Mouse (Mus musculus): ENCODE results near the gene Cacng3.
A peak's percentile ranks its signal among the peaks of the same experiment; 100 is the strongest.

The Cacng3 gene

DNA sequence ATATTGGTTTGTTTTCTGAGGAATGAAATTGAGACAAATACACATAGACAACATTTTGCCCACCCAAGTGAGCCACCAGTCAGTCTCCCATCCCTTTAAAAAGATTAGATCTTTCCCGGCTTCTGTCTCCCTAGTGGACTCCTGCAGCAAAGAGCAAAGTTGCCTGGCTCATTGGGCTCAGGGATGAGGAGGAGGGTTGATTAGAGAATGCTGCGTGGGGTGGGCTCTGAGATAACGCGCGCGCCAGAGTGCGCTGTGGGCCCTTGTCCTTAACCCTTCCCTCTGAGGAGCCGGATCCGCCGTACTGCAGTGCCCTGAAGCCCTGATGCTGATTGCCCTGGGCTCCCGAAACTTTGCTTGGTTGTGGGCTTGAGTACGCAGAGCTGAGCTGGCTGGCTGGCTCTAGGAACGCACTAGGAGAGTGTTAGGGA lies at the start of gene Cacng3:
TSS of gene Cacng3 (plus strand) at position 51 of the 431 bp plus-strand sequence.
- DNase-seq (ENCODE audit: low read depth), result no peak

DNA sequence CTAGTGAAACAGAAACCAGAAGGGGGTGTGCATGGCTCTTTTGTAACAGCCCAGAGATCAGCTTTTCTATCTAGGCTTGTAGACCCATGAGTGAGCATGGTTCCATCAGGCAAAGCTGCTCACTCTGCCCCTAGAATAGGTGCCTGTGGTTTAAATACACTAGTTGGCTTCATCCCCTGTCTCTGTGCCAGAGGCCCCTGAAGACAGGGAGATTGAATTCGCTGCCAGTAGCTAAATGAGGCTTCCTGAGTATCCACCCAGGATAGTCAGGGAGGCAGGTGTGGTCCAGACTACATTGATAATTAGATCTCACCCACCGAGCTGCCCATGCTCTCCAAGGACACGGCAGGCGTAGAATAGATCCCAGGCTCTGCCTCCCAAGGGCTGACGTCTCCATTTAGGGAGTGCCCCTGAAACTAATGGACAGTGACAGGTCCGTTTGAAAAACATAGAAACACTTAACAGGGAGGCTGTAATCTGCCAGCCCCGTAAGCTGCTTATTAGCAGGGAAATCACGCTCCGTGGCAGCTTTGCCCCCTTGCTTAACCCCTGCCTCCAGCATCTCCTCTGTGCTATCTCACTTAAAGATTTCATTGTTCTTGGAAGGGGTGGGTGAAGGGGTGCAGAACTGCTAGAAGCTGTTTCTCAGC lies 48.0 kb upstream of the Cacng3 start:
- no peak for DNase-seq (ENCODE audit: low read depth)

DNA sequence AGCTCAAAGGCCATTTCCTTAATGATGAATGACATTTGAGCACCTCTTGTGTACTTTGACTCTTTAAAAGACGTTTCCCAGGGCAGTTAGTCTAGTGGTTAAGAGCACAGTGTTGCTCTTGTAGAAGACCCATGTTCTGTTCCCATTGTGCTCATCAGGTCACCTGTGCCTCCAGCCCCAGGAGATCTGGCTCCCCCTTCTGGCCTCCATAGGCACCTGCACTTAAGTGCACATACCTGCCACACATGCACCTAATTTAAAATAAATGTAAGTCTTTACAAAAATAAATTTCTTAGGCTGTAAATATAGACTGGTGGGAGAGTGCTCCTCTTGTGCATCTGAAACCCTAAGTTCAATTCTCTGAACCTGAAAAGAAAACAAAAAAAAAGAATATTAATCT lies 46.5 kb upstream of the Cacng3 start:
- DNase-seq (ENCODE audit: low read depth), result no peak

DNA sequence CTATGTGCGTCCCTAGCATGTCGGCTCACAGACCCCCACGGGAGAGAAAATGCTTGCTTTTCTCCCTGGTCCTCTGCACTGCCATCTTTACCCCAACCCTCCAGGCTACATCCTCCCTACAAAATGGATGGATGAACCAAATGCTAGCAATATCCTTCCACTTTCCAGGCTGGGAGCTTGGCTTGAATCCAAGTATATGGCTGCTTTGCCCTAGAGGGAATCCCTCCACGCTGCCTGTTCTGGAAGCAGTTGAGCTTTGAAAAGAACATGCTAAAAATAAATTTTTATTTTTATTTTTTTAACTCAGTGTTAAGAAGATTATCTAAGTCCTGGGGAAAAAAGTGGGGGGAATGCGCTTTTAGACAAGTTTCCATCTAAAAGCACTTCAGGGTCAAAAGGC lies 42.2 kb upstream of the Cacng3 start:
- no peak for DNase-seq (ENCODE audit: low read depth)

GRCm38 (mm10) chr7:122630386-122630785 lies 39.9 kb upstream of the Cacng3 start:
- no peak for DNase-seq (ENCODE audit: low read depth)

DNA sequence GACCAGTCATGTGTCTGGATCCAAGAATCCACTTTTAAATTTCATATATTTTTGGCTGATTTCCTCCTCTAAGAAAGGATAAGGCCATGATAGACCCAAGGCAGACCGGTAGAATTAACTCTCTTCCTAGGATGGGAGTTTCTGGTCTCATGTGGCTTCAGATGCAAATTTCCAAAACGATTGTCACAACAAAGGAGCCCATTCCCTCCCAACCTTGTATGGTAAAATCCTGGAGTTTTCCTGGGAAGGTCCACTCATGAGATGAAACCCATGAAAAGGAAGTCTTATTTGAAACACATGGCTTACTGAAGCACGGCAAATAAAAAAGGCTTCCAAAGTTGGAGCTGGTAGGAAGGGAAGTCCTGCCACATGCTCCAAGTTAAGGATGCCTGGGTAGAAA lies 39.1 kb upstream of the Cacng3 start:
- no peak for DNase-seq (ENCODE audit: low read depth)

DNA sequence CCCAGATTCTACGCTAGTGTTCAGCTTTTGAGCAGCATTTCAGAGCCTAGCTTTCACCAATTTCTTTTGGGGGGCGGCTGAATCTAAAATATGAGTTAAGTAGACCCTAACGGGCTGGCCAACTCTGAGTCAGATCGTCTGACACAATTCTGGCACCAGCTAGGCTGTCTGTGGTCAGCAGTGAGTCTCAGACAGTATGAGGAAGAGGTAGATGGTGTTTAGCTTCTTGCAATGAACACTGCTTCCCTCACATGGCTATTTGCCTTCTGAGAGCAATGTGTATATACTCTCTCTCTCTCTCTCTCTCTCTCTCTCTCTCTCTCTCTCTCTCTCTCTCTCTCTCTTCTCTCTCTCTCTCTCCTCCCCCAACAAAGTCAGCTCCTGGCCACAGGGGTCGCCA lies 37.3 kb upstream of the Cacng3 start:
- DNase-seq (ENCODE audit: low read depth), result no peak

DNA sequence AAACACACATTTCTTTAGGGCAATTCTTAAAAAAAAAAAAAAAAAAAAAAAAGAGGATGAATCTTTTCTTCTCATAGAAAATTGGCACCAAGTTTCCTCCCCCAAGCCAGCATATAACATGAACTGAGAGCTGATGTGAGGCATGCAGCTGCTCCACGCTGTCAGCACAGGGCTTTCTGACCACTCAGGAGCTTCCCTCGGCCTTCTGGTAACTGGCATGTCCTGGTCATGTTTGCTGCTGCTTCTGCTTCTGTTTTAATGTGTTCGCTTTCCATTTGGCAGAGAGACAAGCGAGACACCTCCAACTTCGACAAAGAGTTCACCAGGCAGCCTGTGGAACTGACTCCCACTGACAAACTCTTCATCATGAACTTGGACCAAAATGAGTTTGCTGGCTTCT lies 36.8 kb upstream of the Cacng3 start:
- no peak for DNase-seq (ENCODE audit: low read depth)

DNA sequence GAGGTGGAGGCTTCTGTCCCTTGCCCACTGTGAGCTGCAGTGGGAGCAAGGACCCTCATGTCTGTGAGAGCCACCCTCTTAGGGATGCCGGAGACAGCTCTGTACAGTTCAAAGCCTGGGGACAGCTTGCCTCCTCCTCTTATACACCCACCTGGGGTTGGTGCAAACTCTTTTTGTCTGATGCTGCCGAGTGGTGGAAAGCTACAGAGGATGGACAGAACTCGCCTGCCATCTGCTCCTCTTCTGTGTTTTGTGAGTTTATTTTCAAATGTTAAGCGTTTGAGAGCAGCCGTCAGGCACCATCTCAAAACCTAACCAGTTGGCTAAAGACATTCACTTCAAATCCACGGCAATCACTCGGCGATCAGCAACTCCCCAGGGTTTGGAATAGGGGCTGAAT lies 26.6 kb upstream of the Cacng3 start:
- no peak for DNase-seq (ENCODE audit: low read depth)

- DNase-seq (ENCODE audit: low read depth), result no peak
These were observed 21.0 kb upstream of the Cacng3 start for GRCm38 (mm10) chr7:122649306-122649705.

DNA sequence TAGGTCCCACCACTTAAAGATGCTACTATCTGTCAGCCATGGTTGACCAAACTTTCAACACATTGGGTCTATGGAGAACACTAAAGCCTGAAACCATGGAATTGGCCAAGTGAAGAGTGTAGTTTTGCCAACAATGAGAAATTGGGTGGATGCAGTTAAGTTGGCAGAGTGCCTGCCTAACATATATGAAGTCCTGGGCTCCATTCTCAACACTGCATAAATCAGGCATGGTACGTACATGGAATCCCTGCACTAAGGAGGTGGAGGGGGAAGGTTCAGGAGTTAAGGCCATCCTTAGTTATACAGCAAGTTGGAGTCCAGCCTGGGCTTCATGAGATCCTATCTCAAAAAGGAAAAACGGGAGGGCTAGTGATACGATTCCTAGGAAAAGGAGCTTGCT lies 17.8 kb upstream of the Cacng3 start:
- DNase-seq (ENCODE audit: low read depth), result no peak

DNA sequence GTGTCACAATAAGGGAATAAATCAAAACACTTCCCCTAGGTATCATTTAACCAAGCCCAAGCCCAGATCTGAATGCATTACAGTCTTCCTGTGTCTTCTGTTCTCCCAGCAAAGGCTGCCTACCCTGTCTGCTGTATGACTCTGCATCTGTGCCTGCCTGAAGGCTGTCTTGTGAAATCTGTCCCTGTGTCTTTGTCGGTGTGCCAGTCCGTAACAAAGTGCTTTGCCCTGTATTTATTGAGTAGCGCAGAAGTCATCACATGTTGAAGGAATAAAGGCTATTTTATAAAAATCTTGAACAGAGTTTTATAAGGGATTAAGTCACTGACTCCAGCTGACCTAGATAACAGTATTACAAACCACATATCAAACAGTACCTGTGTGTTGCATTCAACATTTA lies 13.6 kb upstream of the Cacng3 start:
- DNase-seq (ENCODE audit: low read depth), result no peak

DNA sequence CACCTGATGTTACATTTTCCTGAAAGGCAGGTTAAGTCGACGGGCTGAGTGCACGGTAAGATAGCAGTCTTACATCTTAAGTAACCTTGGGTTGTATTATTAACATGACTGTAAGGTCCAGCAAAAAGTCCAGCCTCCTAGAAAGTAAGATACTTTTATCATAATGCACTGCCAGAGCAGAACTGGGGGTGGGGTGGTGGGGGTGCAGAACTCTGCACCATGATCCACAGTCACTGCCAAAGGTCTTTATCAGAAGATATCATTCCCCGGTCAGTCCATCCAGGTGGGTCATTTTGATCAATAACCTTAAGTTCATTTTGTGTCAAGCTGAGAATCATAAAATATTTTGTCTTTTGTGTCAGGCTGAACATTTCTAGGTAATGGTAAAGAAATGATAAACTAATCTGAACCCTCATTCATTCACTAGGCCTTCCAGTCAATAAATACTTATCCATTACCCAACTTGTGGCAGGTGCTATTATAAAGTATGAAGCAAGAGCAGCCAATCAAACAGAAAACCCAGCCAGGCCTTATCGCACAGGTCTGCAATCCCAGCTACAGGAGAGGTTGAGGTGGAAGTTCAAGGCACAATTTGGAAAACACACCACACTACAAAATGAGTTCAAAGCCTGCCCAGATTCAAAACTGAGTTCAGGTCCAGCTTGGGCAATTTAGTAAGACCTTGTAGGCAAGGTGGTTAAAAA lies 12.7 kb upstream of the Cacng3 start:
- DNase-seq (ENCODE audit: low read depth), result no peak

DNA sequence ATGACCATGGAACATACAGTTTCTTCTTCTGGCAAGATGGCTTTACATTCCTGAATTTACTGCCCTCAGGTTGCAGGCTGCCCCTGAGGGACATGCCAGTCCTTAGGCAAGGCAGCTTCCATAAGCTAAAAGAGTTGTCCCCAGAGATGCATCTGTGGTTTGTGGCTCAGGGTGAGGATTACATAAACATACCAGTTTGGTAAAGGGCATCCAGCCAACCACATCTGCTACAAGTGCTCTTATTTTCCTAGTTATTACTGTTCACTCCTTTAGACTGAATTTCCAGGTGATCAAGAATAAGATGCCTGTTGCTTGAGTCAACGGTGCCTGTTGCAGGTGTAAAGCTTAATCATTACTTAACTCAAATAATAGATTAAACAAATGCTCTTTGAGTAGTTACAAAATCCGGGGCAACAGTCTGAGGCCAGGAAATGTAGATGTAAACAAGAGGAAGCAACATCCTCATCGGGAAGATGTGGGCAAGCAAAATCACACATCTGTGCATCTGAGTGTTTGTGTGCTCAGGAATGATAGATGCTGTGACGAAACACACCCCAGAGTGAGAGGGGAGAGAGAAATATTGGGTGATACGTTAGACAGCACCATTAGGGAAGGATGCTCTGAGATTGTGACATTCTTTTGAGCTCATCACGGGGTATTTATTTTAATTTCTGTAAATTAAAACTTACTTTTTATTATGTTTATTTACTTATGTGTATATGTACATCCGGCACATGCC lies 4.8 kb upstream of the Cacng3 start:
- no peak for DNase-seq (ENCODE audit: low read depth)

DNA sequence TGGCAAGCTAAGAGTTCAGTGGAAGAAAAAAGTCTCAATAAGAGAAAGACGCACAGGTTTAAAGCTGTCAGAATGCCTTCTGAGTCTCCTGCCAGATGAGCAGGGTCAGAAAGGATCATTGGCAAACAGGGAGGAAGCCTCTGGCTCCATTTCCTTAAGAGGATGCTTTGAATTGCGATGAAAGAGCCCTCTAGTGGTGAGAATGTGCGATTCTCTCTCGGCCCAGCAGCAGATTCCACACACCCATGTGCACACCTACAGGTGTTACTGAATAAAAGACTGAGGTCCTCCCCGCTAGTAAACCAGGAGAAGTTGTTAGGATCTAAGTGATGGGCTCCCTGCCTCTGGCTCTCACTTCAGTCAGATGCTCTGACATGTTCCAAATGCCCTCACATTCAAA lies 2.4 kb upstream of the Cacng3 start:
- DNase-seq (ENCODE audit: low read depth), result no peak

- peak; percentile 2 for DNase-seq (ENCODE audit: low read depth)
These were observed 765 bp downstream of the Cacng3 start for GRCm38 (mm10) chr7:122670873-122671641.

DNA sequence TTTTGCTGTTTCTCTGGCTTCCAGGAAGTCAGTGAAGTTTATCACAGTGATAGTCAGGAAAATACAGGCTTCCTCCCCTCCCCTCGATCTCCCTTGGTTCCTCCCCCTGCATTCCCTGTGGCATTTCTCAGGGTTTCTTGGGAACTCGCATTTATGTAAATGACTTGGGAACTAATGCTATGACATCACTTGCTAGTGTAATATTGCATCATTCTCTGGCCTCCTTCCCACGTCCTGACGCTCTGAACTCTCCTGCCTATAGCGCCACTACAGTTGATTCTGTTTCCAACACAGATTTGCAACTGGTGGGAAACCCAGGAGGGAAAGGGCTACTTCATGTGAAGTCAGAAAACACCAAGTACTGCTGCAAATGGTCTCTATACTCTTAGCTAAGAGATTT lies 2.7 kb downstream of the Cacng3 start:
- no peak for DNase-seq (ENCODE audit: low read depth)

DNA sequence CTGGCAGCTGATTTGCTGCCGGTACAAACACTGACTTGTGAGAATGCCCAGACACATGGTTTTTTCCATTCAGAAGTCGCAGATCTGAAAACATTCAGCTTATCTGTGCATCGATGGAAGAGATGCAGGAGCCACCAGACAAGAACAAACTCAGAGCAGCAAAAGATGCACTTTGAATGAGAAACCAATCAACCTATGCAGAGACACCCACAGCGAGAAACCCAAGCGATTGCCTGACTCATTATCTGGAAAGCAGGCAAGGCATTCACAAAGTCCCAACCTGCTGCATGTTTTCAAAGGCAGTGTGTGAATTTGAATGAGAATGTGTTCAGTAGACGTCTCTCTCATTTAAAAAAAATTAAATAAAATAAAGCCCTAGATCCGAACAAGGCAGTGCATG lies 4.9 kb downstream of the Cacng3 start:
- no peak for DNase-seq (ENCODE audit: low read depth)

DNA sequence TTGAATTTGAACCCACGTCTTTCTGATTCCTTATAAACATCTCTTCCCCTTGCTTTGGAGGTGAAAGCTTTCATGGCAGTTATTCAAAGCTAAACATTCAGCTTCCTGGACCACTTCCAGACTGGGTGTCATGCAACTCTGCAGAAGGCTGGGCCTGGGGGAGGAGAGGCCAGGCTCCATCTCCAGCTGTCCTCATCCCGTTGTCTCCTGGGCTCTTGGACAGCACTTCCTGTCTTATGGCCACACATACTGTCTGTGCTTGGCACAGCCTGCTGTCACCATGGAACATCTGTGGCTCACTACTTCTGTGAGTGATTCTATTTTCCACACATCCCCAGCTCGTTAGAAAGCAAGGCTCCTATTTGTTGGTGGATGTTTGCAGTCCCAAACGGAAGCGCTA lies 31.5 kb downstream of the Cacng3 start:
- no peak for DNase-seq (ENCODE audit: low read depth)

GRCm38 (mm10) chr7:122702443-122702842 lies 32.2 kb downstream of the Cacng3 start:
- DNase-seq (ENCODE audit: low read depth), result no peak

GRCm38 (mm10) chr7:122706736-122707135 lies 36.4 kb downstream of the Cacng3 start:
- DNase-seq (ENCODE audit: low read depth), result no peak

GRCm38 (mm10) chr7:122716299-122716698 lies 46.0 kb downstream of the Cacng3 start:
- no peak for DNase-seq (ENCODE audit: low read depth)

DNA sequence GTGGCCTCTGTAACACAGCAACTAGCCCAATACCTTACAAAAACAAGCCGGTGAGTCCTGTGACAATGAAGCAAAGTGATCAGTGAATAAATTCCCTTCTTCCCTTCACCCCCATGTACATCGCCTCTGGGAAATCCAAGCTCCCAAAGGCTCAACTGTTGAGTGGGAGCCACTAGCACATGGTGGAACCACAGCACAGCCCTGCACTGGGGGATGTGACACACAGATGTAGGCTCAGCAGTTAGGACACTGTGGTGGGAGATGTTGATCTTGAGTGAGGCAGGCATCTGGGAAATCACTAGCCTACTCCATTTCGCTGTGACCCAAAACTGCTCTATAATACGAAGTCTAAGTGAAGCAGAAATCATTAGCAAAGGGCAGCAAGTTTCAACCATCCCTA lies 48.2 kb downstream of the Cacng3 start:
- DNase-seq (ENCODE audit: low read depth), result no peak
